Mouse (Mus musculus) liver, postnatal 0 days (tissue): ENCODE results near the gene Alg6. TPM values are rescaled to one million over a fixed set of nuclear protein-coding genes. Genes with fewer than 3 reads are reported as not detected.

Experiments used
- ATAC-seq: fragments of 200-750 bp; cut with Nextera tagmentation; 2 replicates; pipeline ENCODE4 v1.8.0; 2017; ENCODE audit warnings: mild to moderate bottlenecking, moderate library complexity
- DNase-seq: peaks from one replicate; pipeline ENCODE4 v3.0.0-alpha.2; 2016
- H3K27ac ChIP-seq: fragments of 300-500 bp; sonication (generic); 2 replicates; pipeline ENCODE4 v1.5.1; 2014; ENCODE audit warnings: antibody characterized with exemption, moderate library complexity, mild to moderate bottlenecking, low read depth
- H3K27me3 ChIP-seq: fragments of 300-500 bp; sonication (generic); 2 replicates; pipeline ENCODE4 v1.6.1; 2014; ENCODE audit warnings: low read length, control low read depth, mixed read lengths; ENCODE audit not compliant: insufficient read depth
- H3K36me3 ChIP-seq: fragments of 300-500 bp; sonication (generic); replicated peaks from 2 replicates; pipeline ENCODE4 v1.6.1; 2014; ENCODE audit warnings: mild to moderate bottlenecking, control low read depth, low read length, moderate library complexity, mixed read lengths; ENCODE audit not compliant: insufficient read depth
- H3K4me1 ChIP-seq: fragments of 300-500 bp; sonication (generic); 2 replicates; pipeline ENCODE4 v1.6.1; 2014; ENCODE audit warnings: antibody characterized with exemption, mild to moderate bottlenecking, control low read depth; ENCODE audit not compliant: insufficient read depth
- H3K4me2 ChIP-seq: fragments of 300-500 bp; sonication (generic); 2 replicates; pipeline ENCODE4 v1.6.1; 2014; ENCODE audit warnings: low read depth, mild to moderate bottlenecking, low read length, moderate library complexity, mixed read lengths
- H3K4me3 ChIP-seq: fragments of 300-500 bp; sonication (generic); 2 replicates; pipeline ENCODE4 v1.5.1; 2014; ENCODE audit warnings: low read depth, low read length
- H3K9ac ChIP-seq: fragments of 300-500 bp; sonication (generic); replicated peaks from 2 replicates; pipeline ENCODE4 v1.6.1; 2014; ENCODE audit warnings: mild to moderate bottlenecking, moderate library complexity
- H3K9me3 ChIP-seq: fragments of 300-500 bp; sonication (generic); 2 replicates; pipeline ENCODE4 v1.6.1; 2016; ENCODE audit warnings: mild to moderate bottlenecking, control low read depth, low read length, mixed read lengths
- CTCF ChIP-seq: sonication (generic); IDR thresholded peaks from 2 replicates; pipeline ENCODE4 v1.5.1; 2016; ENCODE audit warnings: antibody characterized with exemption, low read depth
- EP300 ChIP-seq: IDR thresholded peaks from 2 replicates; pipeline ENCODE4 v1.6.1; 2016; ENCODE audit warnings: antibody characterized with exemption, low read depth, mild to moderate bottlenecking
- WGBS: fragments of 180-500 bp; shearing (Covaris S2); extraction: QIAGEN DNeasy Blood & Tissue Kit; methylation state at CpG from one replicate; pipeline ENCODE4 v1.1.7; 2014; ENCODE audit not compliant: insufficient replicate concordance; 5-methylcytosine and 5-hydroxymethylcytosine counted together
- polyA plus RNA-seq: library from polyadenylated mRNA; unstranded; fragments of >200 nt; fragmentation: Nextera tagmentation; extraction: Ambion mirVana; gene quantifications from 2 replicates; pipeline ENCODE4 v1.2.1, GENCODE M21; 2015

Alg6 gene
- 4.2 and 4.9 TPM in 2 replicates for polyA plus RNA-seq

DNA sequence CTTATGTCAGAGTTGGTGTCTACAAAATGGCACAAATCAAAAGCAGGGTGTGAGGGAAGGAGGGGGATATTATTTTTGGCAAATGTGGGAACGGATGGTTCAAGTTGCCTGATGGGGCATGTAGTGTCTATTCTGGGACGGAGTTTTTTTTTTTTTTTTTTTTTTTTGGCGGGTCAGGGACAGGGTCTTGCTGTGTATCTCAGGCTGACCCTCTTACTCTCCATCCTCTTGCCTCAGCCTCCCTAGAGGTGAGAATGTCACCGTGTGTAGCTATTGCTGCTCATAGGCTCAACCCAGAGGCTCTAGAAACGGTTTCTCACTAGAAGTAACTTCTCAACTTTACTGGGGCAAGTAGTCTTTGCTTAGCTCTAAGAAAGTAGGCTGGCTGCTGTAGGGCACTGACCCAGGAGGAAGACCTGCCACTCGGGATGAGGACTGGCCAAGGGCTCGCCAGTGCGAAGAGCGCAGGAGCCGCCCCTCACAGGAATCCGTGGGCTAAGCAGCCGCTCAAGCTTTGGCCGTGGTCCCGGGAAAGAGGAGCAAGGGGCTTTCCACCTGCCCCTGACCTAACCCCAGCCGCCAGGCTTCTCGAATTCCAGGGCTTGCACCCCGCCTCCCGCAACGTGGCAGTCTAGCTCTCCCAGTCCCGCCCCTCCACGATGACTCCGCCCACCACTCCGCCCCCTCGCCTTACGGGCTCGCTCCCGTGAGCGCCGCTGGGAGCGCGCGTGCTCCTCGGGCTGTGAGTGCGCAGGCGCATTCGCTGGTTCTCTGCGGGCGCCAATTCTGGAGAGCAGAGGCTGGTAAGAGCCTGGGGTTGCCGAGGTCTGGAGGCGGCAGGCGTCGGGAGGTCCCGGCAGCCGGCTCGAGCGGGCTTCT lies at the start of gene Alg6:
Gene Alg6, plus strand, starts transcription at position 761 of the 879 bp plus-strand sequence.
- DNase-seq (peak; percentile 98), ATAC-seq (peak; percentile 98)
- no peak for TF ChIP-seq EP300
- TF ChIP-seq CTCF = peak; percentile 49
- WGBS = 3% methylated on average over 45 of the region's 46 CpGs
- Histone ChIP-seq H3K9ac (peak within 1 kb of the TSS; percentile 95), H3K4me1 (peaks cover 9% of the 10 kb centered on the region), H3K27ac (peak within 1 kb of the TSS; percentile 64; the same call in 1 of the 2 replicates), H3K9me3 (no peaks in the 10 kb centered on the region), H3K4me3 (peak within 1 kb of the TSS; percentile 88), H3K36me3 (no peaks in the 10 kb centered on the region), H3K27me3 (no peaks in the 10 kb centered on the region), H3K4me2 (peak within 1 kb of the TSS; percentile 84)

DNA sequence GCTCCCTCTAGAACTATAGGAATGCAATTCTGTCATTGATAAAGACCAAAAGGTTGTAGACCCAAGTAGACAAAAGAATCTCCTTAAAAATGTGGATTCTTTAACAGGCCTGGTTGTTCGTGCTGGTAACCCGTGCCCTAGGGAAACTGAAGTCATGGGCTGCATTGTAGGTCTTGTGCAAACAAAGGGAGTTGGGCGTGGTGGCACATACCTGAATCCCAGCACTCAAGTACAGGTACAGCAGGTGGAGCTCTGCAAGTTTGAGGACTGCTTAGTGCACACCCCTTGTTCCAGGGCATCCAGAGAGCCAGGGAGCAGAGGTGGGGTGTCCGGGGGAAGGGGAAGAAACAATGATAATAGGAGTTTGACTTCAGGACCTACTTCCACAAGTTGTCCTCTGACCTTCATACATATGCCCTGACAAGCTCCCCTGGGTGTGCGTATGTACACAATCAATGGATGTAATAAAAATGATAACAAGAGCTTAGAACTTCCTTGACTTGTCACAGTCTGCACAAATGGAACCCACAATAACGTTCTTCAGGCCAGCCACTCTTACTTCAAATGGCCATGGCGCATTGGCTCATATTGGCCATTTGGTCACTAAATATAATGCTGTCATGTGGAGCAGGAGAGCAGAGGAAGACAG lies 45.1 kb upstream of the Alg6 start:
- no peak for TF ChIP-seq CTCF
- TF ChIP-seq EP300 = no peak
- H3K4me3 ChIP-seq = no peak overlapping the region
- H3K9ac ChIP-seq = no peak overlapping the region
- no peak for ATAC-seq
- DNase-seq = no peak
- H3K9me3 ChIP-seq = no peaks in the 10 kb centered on the region
- H3K4me2 ChIP-seq = no peak overlapping the region
- no peaks in the 10 kb centered on the region for H3K27me3 ChIP-seq
- H3K4me1 ChIP-seq = no peaks in the 10 kb centered on the region
- H3K27ac ChIP-seq = no peak overlapping the region
- no peaks in the 10 kb centered on the region for H3K36me3 ChIP-seq
- 74% methylated on average over 7 of the region's 7 CpGs for WGBS

DNA sequence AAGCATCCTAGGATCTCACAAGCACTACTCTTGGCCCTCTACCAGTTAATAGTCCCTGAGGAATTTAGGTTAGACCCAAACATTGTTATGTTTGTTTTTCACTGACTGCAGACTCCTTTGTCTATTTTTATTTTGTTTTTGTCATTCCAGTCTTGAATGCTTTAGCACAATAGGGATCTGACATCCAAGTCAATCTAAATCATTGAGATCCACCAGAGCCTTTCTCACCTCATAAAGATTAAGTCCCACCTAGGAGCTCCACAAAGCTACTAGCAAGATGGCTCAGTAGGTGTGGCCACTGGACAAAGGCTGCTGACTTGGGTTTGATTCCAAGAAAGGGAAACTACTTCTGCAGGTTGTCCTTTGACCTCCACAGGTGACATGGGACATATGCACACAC lies 40.3 kb upstream of the Alg6 start:
- DNase-seq (no peak), ATAC-seq (no peak)
- H3K27ac ChIP-seq = no peak overlapping the region
- no peak overlapping the region for H3K9ac ChIP-seq
- no peaks in the 10 kb centered on the region for H3K27me3 ChIP-seq
- H3K4me3 ChIP-seq = no peak overlapping the region
- H3K4me2 ChIP-seq = no peak overlapping the region
- TF ChIP-seq CTCF = no peak
- no peak for TF ChIP-seq EP300
- H3K9me3 ChIP-seq = no peaks in the 10 kb centered on the region
- no peaks in the 10 kb centered on the region for H3K4me1 ChIP-seq
- H3K36me3 ChIP-seq = no peaks in the 10 kb centered on the region

DNA sequence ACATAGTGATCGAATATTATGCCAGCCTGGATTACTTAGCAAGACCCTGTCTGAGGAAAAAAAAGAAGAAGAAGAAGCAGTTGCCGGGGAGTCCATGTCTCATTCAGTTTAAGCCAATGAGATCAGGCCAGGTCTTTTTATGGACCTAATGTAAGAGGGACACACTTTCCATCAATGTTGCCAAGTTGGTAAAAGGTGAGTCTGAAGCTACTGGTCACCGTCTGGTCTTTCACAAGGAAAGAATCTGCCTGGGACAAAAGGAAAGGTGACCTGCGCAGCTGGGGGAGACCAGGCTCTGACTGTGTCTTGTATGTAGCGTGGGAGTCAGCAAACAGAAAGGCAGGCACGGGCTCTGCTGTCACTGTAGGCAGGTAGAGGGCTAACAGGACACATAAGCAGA lies 31.5 kb upstream of the Alg6 start:
- 72% methylated on average over 6 of the region's 6 CpGs for WGBS
- H3K36me3 ChIP-seq = no peaks in the 10 kb centered on the region
- no peaks in the 10 kb centered on the region for H3K27me3 ChIP-seq
- no peak for DNase-seq
- H3K9me3 ChIP-seq = no peaks in the 10 kb centered on the region
- H3K27ac ChIP-seq = no peak overlapping the region
- no peak for TF ChIP-seq CTCF
- H3K4me3 ChIP-seq = no peak overlapping the region
- H3K4me1 ChIP-seq = no peaks in the 10 kb centered on the region
- ATAC-seq = no peak
- no peak overlapping the region for H3K9ac ChIP-seq
- H3K4me2 ChIP-seq = no peak overlapping the region

DNA sequence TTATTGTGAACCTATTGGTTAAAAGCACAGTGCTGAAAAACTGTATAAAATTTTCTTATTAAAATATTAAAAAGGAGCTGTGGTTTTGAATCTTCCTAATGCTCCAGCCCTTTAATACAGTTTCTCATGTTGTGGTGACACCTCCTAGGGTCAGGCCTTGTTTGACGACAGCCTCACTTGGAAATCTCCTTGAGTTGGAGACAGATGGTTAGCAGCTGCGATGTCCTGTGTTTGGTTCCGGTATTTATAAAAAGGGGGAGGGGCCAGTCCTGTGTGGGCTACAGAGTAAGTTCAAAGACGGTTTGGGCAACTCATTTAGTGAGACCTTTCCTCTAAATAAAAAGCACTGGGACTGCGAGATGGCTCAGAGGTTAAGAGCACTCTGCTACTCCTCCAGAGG lies 29.2 kb upstream of the Alg6 start:
- no peak overlapping the region for H3K4me2 ChIP-seq
- DNase-seq (no peak), ATAC-seq (no peak)
- WGBS = 57% methylated on average over 5 of the region's 5 CpGs
- TF ChIP-seq EP300 (no peak), CTCF (no peak)
- H3K4me1 ChIP-seq = no peaks in the 10 kb centered on the region
- H3K27me3 ChIP-seq = no peaks in the 10 kb centered on the region
- no peak overlapping the region for H3K4me3 ChIP-seq
- H3K9ac ChIP-seq = no peak overlapping the region
- no peaks in the 10 kb centered on the region for H3K36me3 ChIP-seq
- H3K9me3 ChIP-seq = no peaks in the 10 kb centered on the region
- H3K27ac ChIP-seq = no peak overlapping the region

DNA sequence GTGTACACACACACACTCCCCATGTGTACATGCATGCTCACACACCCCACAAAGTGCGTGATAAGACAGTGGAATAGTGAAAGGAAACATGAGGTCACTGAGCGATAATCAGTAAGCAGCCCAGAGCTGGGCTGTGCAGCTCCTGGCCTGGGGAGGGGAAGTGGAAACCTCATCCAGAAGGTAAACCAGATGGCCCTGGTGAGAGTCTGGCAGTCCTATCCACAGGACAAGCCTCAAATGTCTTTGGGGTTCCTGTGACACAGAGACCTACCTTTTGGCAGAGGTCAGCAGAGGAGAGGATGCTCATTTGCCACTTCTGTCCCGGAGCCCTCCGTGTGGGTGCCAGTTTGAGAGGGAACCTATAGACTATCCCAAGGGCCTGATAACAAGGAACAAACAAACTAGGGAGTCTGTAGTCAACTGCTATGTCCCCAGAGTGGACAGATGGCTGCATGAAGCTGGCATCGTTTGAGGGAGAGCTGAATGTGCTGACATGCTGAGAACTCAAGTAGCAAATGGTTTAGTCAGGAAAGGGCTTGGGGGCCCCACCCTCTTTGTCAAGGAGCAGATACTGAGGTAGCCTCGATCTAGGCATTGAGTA lies 2.8 kb upstream of the Alg6 start:
- ATAC-seq (no peak), DNase-seq (no peak)
- Histone ChIP-seq H3K27me3 (no peaks in the 10 kb centered on the region), H3K9me3 (no peaks in the 10 kb centered on the region), H3K36me3 (no peaks in the 10 kb centered on the region), H3K4me2 (no peak overlapping the region), H3K4me3 (no peak overlapping the region), H3K9ac (no peak overlapping the region), H3K4me1 (peaks cover 9% of the 10 kb centered on the region), H3K27ac (no peak overlapping the region)
- TF ChIP-seq CTCF = no peak
- TF ChIP-seq EP300 = no peak
- WGBS = 75% methylated on average over 6 of the region's 6 CpGs
